Mouse (Mus musculus): ENCODE data around the gene Parp8. TPM values are rescaled to one million over a fixed set of nuclear protein-coding genes. Genes with fewer than 3 reads are reported as not detected.

The Parp8 gene
- total and polyA plus RNA-seq, 3 experiments: not detected

DNA sequence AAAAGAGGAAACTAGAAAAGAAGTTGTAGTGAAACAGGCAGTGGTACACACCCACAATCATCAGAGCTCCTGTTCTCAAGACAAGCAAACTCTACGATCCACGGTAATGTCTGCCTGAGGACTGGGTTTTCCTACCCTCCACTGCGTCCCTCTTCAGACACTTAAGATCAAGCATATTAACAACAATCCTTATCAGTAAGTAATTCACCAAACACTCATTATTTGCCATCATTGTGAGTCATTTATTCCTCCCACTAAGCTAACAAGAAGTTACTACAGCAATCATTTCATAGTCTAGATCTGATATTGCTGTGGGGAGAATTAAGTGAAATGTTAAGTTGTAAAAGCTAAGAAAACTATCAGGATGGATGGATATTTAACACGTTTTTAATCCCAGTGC is 35.0 kb downstream of the Parp8 start:
- in situ Hi-C loops (cut with MboI; ENCODE audit: low pct_ligation_motif_present, low pct_unique_long_range_greater_than_20kb, low sequenced_read_pairs) (no loop called here), dilution Hi-C loops (cut with MboI; ENCODE audit: extremely low pct_ligation_motif_present, extremely low pct_unique_long_range_greater_than_20kb, low sequenced_read_pairs) (no loop called here)
- H3K27me3 ChIP-seq (replicated peaks): no peaks in the 10 kb centered on the region

DNA sequence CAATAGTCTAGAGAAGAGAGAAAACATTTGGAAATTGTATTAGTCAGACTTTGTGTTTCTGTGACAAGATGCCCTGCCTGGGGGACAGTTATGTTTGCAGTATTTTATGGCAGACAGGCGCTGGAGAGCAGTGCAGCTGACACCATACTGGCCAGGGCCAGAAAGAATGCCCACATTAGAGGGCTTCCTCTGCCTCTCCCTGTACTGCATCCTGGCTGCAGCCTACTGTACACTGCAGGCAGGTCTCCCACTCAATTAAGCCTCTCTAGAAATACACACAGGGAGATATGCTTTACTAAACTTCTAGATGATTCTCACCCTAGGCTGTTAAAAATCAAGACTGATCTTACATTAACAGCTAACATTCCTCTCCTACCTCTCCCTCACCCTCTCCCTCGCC is 36.6 kb downstream of the Parp8 start:
- Histone ChIP-seq H3K9me3 (replicated peaks; ENCODE audit: low read length) (peaks cover 53% of the 10 kb centered on the region), H3K27ac (ENCODE audit: insufficient read depth, low read depth) (no peak overlapping the region), H3K27me3 (replicated peaks) (no peaks in the 10 kb centered on the region), H3K36me3 (replicated peaks in 1 of 2; ENCODE audit: control insufficient read depth in 1 of 2, insufficient read depth in 1 of 2, low read length in 1 of 2) (no peaks in the 10 kb centered on the region), H3K4me1 (ENCODE audit: control insufficient read depth in 1 of 2, insufficient read depth in 2 of 2) (no peaks in the 10 kb centered on the region), H3K4me2 (ENCODE audit: insufficient read depth, low read depth, poor library complexity, severe bottlenecking) (no peak overlapping the region), H3K4me3 (replicated peaks in 1 of 3; ENCODE audit: low read depth in 2 of 3, low read length in 2 of 3, poor library complexity in 1 of 3) (no peak overlapping the region), H3K79me2 (replicated peaks; ENCODE audit: control insufficient read depth, extremely low read depth, insufficient read depth, poor library complexity, severe bottlenecking) (no peaks in the 10 kb centered on the region), H3K9ac (ENCODE audit: insufficient read depth, low read depth) (no peak overlapping the region)
- TF ChIP-seq ZKSCAN1 (IDR thresholded peaks at IDR 0.05; ENCODE audit: borderline replicate concordance, low read depth, low read length) (no peak), RAD21 (IDR thresholded peaks at IDR 0.05; ENCODE audit: low read depth, low read length) (no peak), UBTF (IDR thresholded peaks at IDR 0.05; ENCODE audit: low read depth, low read length) (no peak), MYC (IDR thresholded peaks at IDR 0.05; ENCODE audit: low read depth, low read length) (no peak), ETS1 (conservative IDR thresholded peaks at IDR 0.05; ENCODE audit: low read depth, low read length) (no peak)
- no peak for DNase-seq (ENCODE audit: extremely low read depth)
- dilution Hi-C loops (cut with MboI; ENCODE audit: extremely low pct_ligation_motif_present, extremely low pct_unique_long_range_greater_than_20kb, low sequenced_read_pairs): no loop called here
- in situ Hi-C loops (cut with MboI; ENCODE audit: low pct_ligation_motif_present, low pct_unique_long_range_greater_than_20kb, low sequenced_read_pairs): no loop called here

More for the DNA sequence above, 35.0 kb downstream of the Parp8 start:
- Histone ChIP-seq H3K4me1 (ENCODE audit: control insufficient read depth in 1 of 2, insufficient read depth in 2 of 2) (no peaks in the 10 kb centered on the region), H3K9ac (ENCODE audit: insufficient read depth, low read depth) (no peak overlapping the region), H3K9me3 (replicated peaks; ENCODE audit: low read length) (peaks cover 62% of the 10 kb centered on the region), H3K36me3 (replicated peaks in 1 of 2; ENCODE audit: control insufficient read depth in 1 of 2, insufficient read depth in 1 of 2, low read length in 1 of 2) (no peaks in the 10 kb centered on the region), H3K27ac (ENCODE audit: insufficient read depth, low read depth) (no peak overlapping the region), H3K4me3 (replicated peaks in 1 of 3; ENCODE audit: low read depth in 2 of 3, low read length in 2 of 3, poor library complexity in 1 of 3) (no peak overlapping the region), H3K4me2 (ENCODE audit: insufficient read depth, low read depth, poor library complexity, severe bottlenecking) (no peak overlapping the region), H3K79me2 (replicated peaks; ENCODE audit: control insufficient read depth, extremely low read depth, insufficient read depth, poor library complexity, severe bottlenecking) (no peaks in the 10 kb centered on the region)
- no peak for TF ChIP-seq MAFK (IDR thresholded peaks at IDR 0.05; ENCODE audit: insufficient replicate concordance, low read length)
- no peak for DNase-seq (ENCODE audit: extremely low read depth)

DNA sequence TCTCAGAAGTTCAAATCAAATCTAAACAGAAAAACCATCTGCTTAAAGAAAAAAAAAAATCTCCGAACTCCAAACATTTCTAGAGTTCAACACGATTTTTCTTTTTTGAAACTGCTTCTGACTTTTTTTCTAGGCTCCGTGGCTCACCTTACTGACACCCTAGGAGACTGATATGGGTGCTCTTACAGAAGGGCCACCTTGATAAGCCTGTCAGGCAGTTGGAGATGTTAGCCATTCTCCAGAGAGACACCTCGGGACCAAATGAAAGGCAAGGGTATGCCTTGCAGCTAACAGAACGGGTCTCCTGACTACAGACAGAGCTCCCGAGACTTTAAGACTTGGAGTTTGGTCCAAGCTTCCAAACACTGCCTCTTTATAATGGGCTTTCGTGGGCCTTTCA is 37.1 kb downstream of the Parp8 start:
- in situ Hi-C loops (cut with MboI; ENCODE audit: low pct_ligation_motif_present, low pct_unique_long_range_greater_than_20kb, low sequenced_read_pairs): no loop called here
- Histone ChIP-seq H3K4me1 (ENCODE audit: control insufficient read depth in 1 of 2, insufficient read depth in 2 of 2) (no peaks in the 10 kb centered on the region), H3K27ac (ENCODE audit: insufficient read depth, low read depth) (no peak overlapping the region), H3K27me3 (replicated peaks) (no peaks in the 10 kb centered on the region), H3K9me3 (replicated peaks; ENCODE audit: low read length) (peaks cover 55% of the 10 kb centered on the region), H3K79me2 (replicated peaks; ENCODE audit: control insufficient read depth, extremely low read depth, insufficient read depth, poor library complexity, severe bottlenecking) (no peaks in the 10 kb centered on the region), H3K4me2 (ENCODE audit: insufficient read depth, low read depth, poor library complexity, severe bottlenecking) (no peak overlapping the region), H3K9ac (ENCODE audit: insufficient read depth, low read depth) (no peak overlapping the region), H3K36me3 (replicated peaks in 1 of 2; ENCODE audit: control insufficient read depth in 1 of 2, insufficient read depth in 1 of 2, low read length in 1 of 2) (no peaks in the 10 kb centered on the region), H3K4me3 (replicated peaks in 1 of 3; ENCODE audit: low read depth in 2 of 3, low read length in 2 of 3, poor library complexity in 1 of 3) (no peak overlapping the region)
- DNase-seq (ENCODE audit: extremely low read depth): no peak
- TF ChIP-seq E2F4 (IDR thresholded peaks at IDR 0.05; ENCODE audit: insufficient replicate concordance, low read depth, low read length) (no peak), EP300 (IDR thresholded peaks at IDR 0.05; ENCODE audit: low read length) (no peak), KAT2A (IDR thresholded peaks at IDR 0.05; ENCODE audit: insufficient replicate concordance, low read length) (no peak), RCOR1 (conservative IDR thresholded peaks at IDR 0.05; ENCODE audit: low read depth, low read length) (no peak), ZKSCAN1 (IDR thresholded peaks at IDR 0.05; ENCODE audit: borderline replicate concordance, low read depth, low read length) (no peak), MXI1 (IDR thresholded peaks at IDR 0.05; ENCODE audit: low read depth, low read length) (no peak), UBTF (IDR thresholded peaks at IDR 0.05; ENCODE audit: low read depth, low read length) (no peak), IRF4 (IDR thresholded peaks at IDR 0.05; ENCODE audit: low read depth, low read length) (no peak), RAD21 (IDR thresholded peaks at IDR 0.05; ENCODE audit: low read depth, low read length) (no peak), SIN3A (IDR thresholded peaks at IDR 0.05; ENCODE audit: low read length) (no peak), BHLHE40 (IDR thresholded peaks at IDR 0.05; ENCODE audit: low read depth, low read length) (no peak), MAFK (IDR thresholded peaks at IDR 0.05; ENCODE audit: insufficient replicate concordance, low read length) (no peak), ZNF384 (IDR thresholded peaks at IDR 0.05; ENCODE audit: low read depth, low read length) (no peak), JUND (conservative IDR thresholded peaks at IDR 0.05; ENCODE audit: low read depth, low read length) (no peak), ZC3H11A (IDR thresholded peaks at IDR 0.05; ENCODE audit: low read depth, low read length) (no peak), CTCF (conservative IDR thresholded peaks at IDR 0.05 in 1 of 2, IDR thresholded peaks at IDR 0.05 in 1 of 2; ENCODE audit: low read depth in 2 of 2, low read length in 2 of 2) (no peak), ELF1 (IDR thresholded peaks at IDR 0.05; ENCODE audit: low read depth, low read length) (no peak), NELFE (IDR thresholded peaks at IDR 0.05; ENCODE audit: low read depth, low read length) (no peak), USF2 (conservative IDR thresholded peaks at IDR 0.05; ENCODE audit: low read depth, low read length) (no peak), PAX5 (IDR thresholded peaks at IDR 0.05; ENCODE audit: low read length) (no peak)
- dilution Hi-C loops (cut with MboI; ENCODE audit: extremely low pct_ligation_motif_present, extremely low pct_unique_long_range_greater_than_20kb, low sequenced_read_pairs): no loop called here
